Mouse (Mus musculus): ENCODE measurements around the gene Mb.

DNA sequence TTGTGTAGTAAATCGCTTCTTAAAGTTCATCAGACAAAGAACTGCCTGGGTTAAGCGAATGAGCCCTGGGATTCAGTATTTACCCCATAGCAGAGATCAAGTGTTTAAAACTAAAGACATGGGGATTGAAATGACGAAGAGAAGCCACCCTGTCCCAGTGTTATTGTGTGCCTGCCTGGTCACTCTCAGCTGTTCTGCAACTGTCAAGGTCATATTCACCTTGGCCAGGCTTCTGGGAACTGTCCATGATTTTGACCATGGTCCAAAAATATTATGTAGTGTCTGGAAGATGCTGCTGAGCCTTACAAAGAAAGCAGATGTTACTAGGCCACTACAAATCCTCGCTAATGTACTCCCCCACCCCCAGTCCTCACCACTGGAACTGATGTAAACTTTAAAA lies 70.7 kb downstream of the Mb start:
- TF ChIP-seq GATA1 (IDR thresholded peaks at IDR 0.05; ENCODE audit: borderline replicate concordance, low read length) (no peak), FLI1 (IDR thresholded peaks at IDR 0.05; ENCODE audit: low read length) (no peak)

Data from megakaryocyte, embryonic 14.5 days (primary cell).